Mouse (Mus musculus) embryonic facial prominence, embryonic 13.5 days (tissue): ENCODE data around the gene Cd38. TPM values are rescaled to one million over a fixed set of nuclear protein-coding genes. Genes with fewer than 3 reads are reported as not detected.

Experiments used
- ATAC-seq: fragments of 200-750 bp; cut with Nextera tagmentation; 2 replicates; pipeline ENCODE4 v1.8.0; 2017; ENCODE audit warnings: low read depth; ENCODE audit not compliant: insufficient number of reproducible peaks, insufficient read depth, low FRiP score, low TSS enrichment
- H3K27ac ChIP-seq: fragments of 300-500 bp; sonication (generic); 2 replicates; pipeline ENCODE4 v1.5.1; 2015; ENCODE audit warnings: moderate library complexity, mild to moderate bottlenecking, inconsistent platforms
- H3K27me3 ChIP-seq: fragments of 300-500 bp; sonication (generic); 2 replicates; pipeline ENCODE4 v1.6.1; 2015; ENCODE audit warnings: mild to moderate bottlenecking, inconsistent platforms
- H3K36me3 ChIP-seq: fragments of 300-500 bp; sonication (generic); 2 replicates; pipeline ENCODE4 v1.6.1; 2015; ENCODE audit warnings: mild to moderate bottlenecking, inconsistent platforms
- H3K4me1 ChIP-seq: fragments of 300-500 bp; sonication (generic); 2 replicates; pipeline ENCODE4 v1.6.1; 2015; ENCODE audit warnings: inconsistent platforms
- H3K4me2 ChIP-seq: fragments of 300-500 bp; sonication (generic); 2 replicates; pipeline ENCODE4 v1.6.1; 2015; ENCODE audit warnings: moderate library complexity, mild to moderate bottlenecking, inconsistent platforms
- H3K4me3 ChIP-seq: fragments of 300-500 bp; sonication (generic); 2 replicates; pipeline ENCODE4 v1.5.1; 2015; ENCODE audit warnings: mild to moderate bottlenecking, inconsistent platforms
- H3K9ac ChIP-seq: fragments of 300-500 bp; sonication (generic); 2 replicates; pipeline ENCODE4 v1.6.1; 2015; ENCODE audit warnings: mild to moderate bottlenecking, inconsistent platforms
- H3K9me3 ChIP-seq: fragments of 300-500 bp; sonication (generic); 2 replicates; pipeline ENCODE4 v1.6.1; 2016; ENCODE audit warnings: inconsistent platforms
- WGBS: fragments of 180-500 bp; shearing (Covaris S2); methylation state at CpG from one replicate; pipeline ENCODE4 v1.1.7; 2015; ENCODE audit warnings: mixed read lengths; 5-methylcytosine and 5-hydroxymethylcytosine counted together
- polyA plus RNA-seq: library from polyadenylated mRNA; unstranded; fragments of >200 nt; fragmentation: Nextera tagmentation; extraction: Ambion mirVana; gene quantifications from 2 replicates; pipeline ENCODE4 v1.2.1, GENCODE M21; 2015

The Cd38 gene
- polyA plus RNA-seq, 1 experiment from 2014 or later, result 5.2 TPM

DNA sequence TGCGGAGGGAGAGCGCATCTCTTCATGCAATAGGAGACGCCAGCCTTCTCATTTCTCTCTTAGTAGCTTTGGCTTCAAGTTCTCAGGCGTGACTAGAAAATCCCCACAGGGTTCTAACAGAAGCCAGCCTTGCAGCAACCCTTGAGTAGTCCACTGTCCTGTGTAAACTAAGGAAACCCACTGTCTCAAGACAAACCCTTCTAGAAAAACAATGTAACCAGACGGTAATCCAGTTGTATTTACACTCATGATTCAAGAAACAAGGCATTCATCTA lies 26.4 kb upstream of the Cd38 start:
- Histone ChIP-seq H3K4me2 (no peak overlapping the region), H3K27ac (no peak overlapping the region), H3K9me3 (no peaks in the 10 kb centered on the region), H3K27me3 (no peaks in the 10 kb centered on the region), H3K4me1 (0 out of 2 replicates have a peak, but pooled peaks cover 3% of the 10 kb centered on the region), H3K9ac (no peak overlapping the region), H3K4me3 (no peak overlapping the region), H3K36me3 (no peaks in the 10 kb centered on the region)
- ATAC-seq, result no peak
- 74% methylated on average over 5 of the region's 5 CpGs for WGBS

DNA sequence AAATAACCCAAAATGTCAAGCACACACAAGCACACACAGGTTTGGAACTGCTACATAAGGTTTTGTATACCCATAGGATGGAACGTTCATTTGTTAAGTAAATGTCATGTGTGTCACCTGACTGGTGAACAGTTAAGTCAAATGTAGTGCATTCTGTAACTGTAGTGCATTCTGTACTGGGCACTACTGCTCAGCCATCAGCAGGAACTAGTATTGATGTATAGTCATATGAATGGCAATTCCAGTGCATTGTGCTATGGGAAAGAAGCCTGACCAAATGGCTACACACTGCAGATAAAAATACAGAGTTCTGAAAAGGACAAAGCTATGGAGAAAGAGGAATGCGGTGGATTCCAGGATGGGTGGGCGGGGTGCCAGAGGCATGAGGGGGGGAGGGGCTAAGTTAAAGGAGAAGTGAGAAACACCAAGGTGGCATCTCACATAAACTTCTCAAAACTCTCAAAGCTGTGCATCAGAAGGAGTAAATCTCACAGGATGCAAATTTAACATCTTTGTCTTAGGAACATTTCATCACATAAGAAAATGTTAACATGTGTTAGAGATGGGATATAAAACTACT lies 25.7 kb upstream of the Cd38 start:
- no peak overlapping the region for H3K4me2 ChIP-seq
- H3K36me3 ChIP-seq, result no peaks in the 10 kb centered on the region
- 70% methylated on average over 3 of the region's 3 CpGs for WGBS
- H3K9me3 ChIP-seq, result no peaks in the 10 kb centered on the region
- H3K27me3 ChIP-seq, result no peaks in the 10 kb centered on the region
- H3K4me3 ChIP-seq, result no peak overlapping the region
- H3K9ac ChIP-seq, result no peak overlapping the region
- H3K4me1 ChIP-seq, result 0 out of 2 replicates have a peak, but pooled peaks cover 3% of the 10 kb centered on the region
- no peak overlapping the region for H3K27ac ChIP-seq
- ATAC-seq, result no peak

GRCm38 (mm10) chr5:43845083-43845482 lies 23.3 kb upstream of the Cd38 start:
- no peak overlapping the region for H3K9ac ChIP-seq
- no peak for ATAC-seq
- WGBS, result 83% methylated on average over 5 of the region's 5 CpGs
- H3K36me3 ChIP-seq, result no peaks in the 10 kb centered on the region
- H3K9me3 ChIP-seq, result no peaks in the 10 kb centered on the region
- H3K4me3 ChIP-seq, result no peak overlapping the region
- no peak overlapping the region for H3K27ac ChIP-seq
- 0 out of 2 replicates have a peak, but pooled peaks cover 3% of the 10 kb centered on the region for H3K4me1 ChIP-seq
- H3K4me2 ChIP-seq, result no peak overlapping the region
- no peaks in the 10 kb centered on the region for H3K27me3 ChIP-seq

DNA sequence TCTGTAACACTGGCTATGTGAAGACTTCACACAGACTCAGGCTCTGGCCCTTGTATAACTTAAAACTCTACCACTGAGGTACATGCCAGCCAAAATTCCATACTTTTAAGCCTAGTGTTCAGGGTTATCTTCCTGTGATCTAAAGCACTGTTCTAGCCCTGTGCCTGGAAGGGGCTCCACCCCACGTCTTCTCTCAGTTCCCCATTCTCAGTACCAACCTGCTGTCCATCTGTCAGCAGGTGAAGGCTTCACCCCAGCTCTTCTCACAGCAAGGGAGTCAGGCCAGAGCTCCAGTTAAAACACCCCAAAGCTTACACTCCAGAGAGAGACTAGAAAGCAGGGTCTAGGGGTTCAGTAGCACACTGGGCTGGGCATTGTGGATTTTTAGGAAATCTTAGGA lies 22.7 kb upstream of the Cd38 start:
- H3K9ac ChIP-seq, result no peak overlapping the region
- ATAC-seq, result no peak
- no peaks in the 10 kb centered on the region for H3K9me3 ChIP-seq
- WGBS, result 58% methylated on average over 1 of the region's 1 CpGs
- no peaks in the 10 kb centered on the region for H3K27me3 ChIP-seq
- H3K36me3 ChIP-seq, result no peaks in the 10 kb centered on the region
- no peak overlapping the region for H3K4me3 ChIP-seq
- H3K4me1 ChIP-seq, result 0 out of 2 replicates have a peak, but pooled peaks cover 3% of the 10 kb centered on the region
- no peak overlapping the region for H3K4me2 ChIP-seq
- H3K27ac ChIP-seq, result no peak overlapping the region

DNA sequence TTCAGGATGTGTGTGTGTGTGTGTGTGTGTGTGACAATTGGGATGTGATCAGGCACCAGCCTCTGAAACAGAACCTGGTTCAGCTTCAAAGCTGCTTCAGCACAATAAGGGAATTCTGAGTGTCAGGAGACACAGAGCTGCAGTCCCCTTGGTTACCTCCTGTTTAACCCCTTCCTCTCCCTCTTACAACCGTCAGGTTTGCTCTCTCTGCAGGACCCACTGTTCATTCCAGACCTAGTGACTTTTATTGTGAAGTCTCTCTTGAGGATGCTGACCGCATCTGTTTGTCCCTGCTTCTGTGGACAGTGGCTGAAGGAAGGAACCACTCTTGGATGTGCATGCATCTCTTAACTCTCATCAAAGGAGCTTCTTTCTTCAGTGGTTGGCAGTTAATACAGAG lies 22.1 kb upstream of the Cd38 start:
- WGBS, result 24% methylated on average over 2 of the region's 2 CpGs
- ATAC-seq, result no peak
- Histone ChIP-seq H3K4me3 (no peak overlapping the region), H3K4me1 (0 out of 2 replicates have a peak, but pooled peaks cover 3% of the 10 kb centered on the region), H3K9ac (no peak overlapping the region), H3K4me2 (no peak overlapping the region), H3K9me3 (no peaks in the 10 kb centered on the region), H3K36me3 (no peaks in the 10 kb centered on the region), H3K27ac (no peak overlapping the region), H3K27me3 (no peaks in the 10 kb centered on the region)

GRCm38 (mm10) chr5:43847555-43847954 lies 20.8 kb upstream of the Cd38 start:
- no peak for ATAC-seq
- Histone ChIP-seq H3K27ac (no peak overlapping the region), H3K9ac (no peak overlapping the region), H3K27me3 (no peaks in the 10 kb centered on the region), H3K36me3 (no peaks in the 10 kb centered on the region), H3K4me3 (no peak overlapping the region), H3K4me1 (0 out of 2 replicates have a peak, but pooled peaks cover 3% of the 10 kb centered on the region), H3K4me2 (no peak overlapping the region), H3K9me3 (no peaks in the 10 kb centered on the region)

GRCm38 (mm10) chr5:43848275-43848674 lies 20.1 kb upstream of the Cd38 start:
- Histone ChIP-seq H3K27ac (no peak overlapping the region), H3K4me2 (no peak overlapping the region), H3K9me3 (no peaks in the 10 kb centered on the region), H3K9ac (no peak overlapping the region), H3K36me3 (no peaks in the 10 kb centered on the region), H3K4me3 (no peak overlapping the region), H3K27me3 (no peaks in the 10 kb centered on the region), H3K4me1 (0 out of 2 replicates have a peak, but pooled peaks cover 3% of the 10 kb centered on the region)
- WGBS, result 90% methylated on average over 3 of the region's 3 CpGs
- ATAC-seq, result no peak

GRCm38 (mm10) chr5:43853096-43853867 lies 15.1 kb upstream of the Cd38 start:
- Histone ChIP-seq H3K27ac (no peak overlapping the region), H3K4me3 (no peak overlapping the region), H3K9me3 (no peaks in the 10 kb centered on the region), H3K27me3 (no peaks in the 10 kb centered on the region), H3K9ac (no peak overlapping the region), H3K4me1 (no peaks in the 10 kb centered on the region), H3K4me2 (no peak overlapping the region), H3K36me3 (no peaks in the 10 kb centered on the region)
- no peak for ATAC-seq
- WGBS, result 78% methylated on average over 11 of the region's 11 CpGs

DNA sequence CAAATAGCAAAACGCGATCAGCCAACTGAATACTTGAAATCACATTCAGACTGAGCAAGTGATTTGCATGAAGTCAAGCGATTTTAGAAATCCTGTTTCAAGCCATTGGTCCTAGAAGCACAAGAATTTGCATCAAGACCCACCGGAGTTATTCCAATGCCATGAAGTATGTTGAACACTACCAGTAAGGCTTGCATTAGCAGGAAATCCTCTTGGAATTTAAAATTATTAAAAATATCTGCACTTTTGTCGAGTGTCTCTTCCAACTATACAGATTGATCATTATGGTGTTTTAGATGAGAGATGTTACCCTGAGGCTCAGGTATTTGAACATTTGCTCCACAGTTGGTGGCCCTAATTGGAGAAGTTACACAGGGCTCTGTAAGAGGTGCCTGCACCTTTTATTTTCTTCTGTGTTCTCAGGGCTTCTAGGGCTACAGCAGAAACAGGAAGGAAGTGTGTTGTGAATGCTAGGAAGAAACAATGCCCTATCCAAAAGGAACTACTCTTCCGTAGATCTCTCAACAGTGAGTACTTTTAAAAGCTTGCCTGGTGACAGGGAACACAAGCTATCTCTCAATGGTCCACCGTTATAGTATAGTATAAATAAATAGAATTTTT lies 14.4 kb upstream of the Cd38 start:
- no peak for ATAC-seq
- no peak overlapping the region for H3K9ac ChIP-seq
- WGBS, result 78% methylated on average over 7 of the region's 7 CpGs

GRCm38 (mm10) chr5:43855769-43856168 lies 12.6 kb upstream of the Cd38 start:
- H3K9ac ChIP-seq, result no peak overlapping the region
- no peak overlapping the region for H3K4me3 ChIP-seq
- H3K9me3 ChIP-seq, result no peaks in the 10 kb centered on the region
- H3K27me3 ChIP-seq, result no peaks in the 10 kb centered on the region
- no peaks in the 10 kb centered on the region for H3K4me1 ChIP-seq
- no peak overlapping the region for H3K4me2 ChIP-seq
- no peak overlapping the region for H3K27ac ChIP-seq
- 69% methylated on average over 2 of the region's 2 CpGs for WGBS
- H3K36me3 ChIP-seq, result no peaks in the 10 kb centered on the region
- ATAC-seq, result no peak

More for the DNA sequence above, 14.4 kb upstream of the Cd38 start:
- no peak overlapping the region for H3K27ac ChIP-seq
- H3K4me2 ChIP-seq, result no peak overlapping the region
- no peaks in the 10 kb centered on the region for H3K4me1 ChIP-seq
- H3K27me3 ChIP-seq, result no peaks in the 10 kb centered on the region
- no peaks in the 10 kb centered on the region for H3K9me3 ChIP-seq
- no peak overlapping the region for H3K4me3 ChIP-seq
- no peaks in the 10 kb centered on the region for H3K36me3 ChIP-seq

GRCm38 (mm10) chr5:43859663-43860062 lies 8.7 kb upstream of the Cd38 start:
- H3K9ac ChIP-seq, result no peak overlapping the region
- H3K4me1 ChIP-seq, result no peaks in the 10 kb centered on the region
- no peak overlapping the region for H3K4me3 ChIP-seq
- no peak for ATAC-seq
- H3K27me3 ChIP-seq, result no peaks in the 10 kb centered on the region
- H3K27ac ChIP-seq, result no peak overlapping the region
- no peak overlapping the region for H3K4me2 ChIP-seq
- no peaks in the 10 kb centered on the region for H3K9me3 ChIP-seq
- 90% methylated on average over 8 of the region's 8 CpGs for WGBS
- H3K36me3 ChIP-seq, result no peaks in the 10 kb centered on the region

DNA sequence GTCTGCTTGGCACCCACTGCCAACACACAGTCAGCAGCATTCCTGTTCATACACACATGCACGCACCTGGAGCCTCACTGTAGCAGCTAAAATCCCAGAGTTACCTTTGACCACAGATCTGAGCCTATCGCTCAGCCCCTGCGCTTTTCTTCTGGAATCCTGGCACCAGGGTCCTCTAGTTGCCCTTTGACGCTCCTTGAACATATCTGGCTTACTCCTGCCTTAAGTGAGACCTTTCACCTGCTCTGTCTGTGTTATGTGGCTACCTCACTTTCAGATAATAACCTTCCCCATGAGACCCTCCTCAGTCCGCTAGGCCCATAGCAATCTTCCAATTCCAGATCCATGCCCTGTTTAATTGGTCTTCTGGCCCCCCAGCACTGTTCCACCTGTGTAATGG lies 8.3 kb upstream of the Cd38 start:
- H3K27me3 ChIP-seq, result no peaks in the 10 kb centered on the region
- H3K9ac ChIP-seq, result no peak overlapping the region
- no peak for ATAC-seq
- no peaks in the 10 kb centered on the region for H3K36me3 ChIP-seq
- no peaks in the 10 kb centered on the region for H3K9me3 ChIP-seq
- no peak overlapping the region for H3K27ac ChIP-seq
- no peak overlapping the region for H3K4me2 ChIP-seq
- H3K4me3 ChIP-seq, result no peak overlapping the region
- 87% methylated on average over 5 of the region's 5 CpGs for WGBS
- H3K4me1 ChIP-seq, result no peaks in the 10 kb centered on the region
